Mouse (Mus musculus) lung, postnatal 0 days (tissue): ENCODE measurements around the gene Angptl1. TPM values are rescaled to one million over a fixed set of nuclear protein-coding genes. Genes with fewer than 3 reads are reported as not detected.

Source experiments
- ATAC-seq: fragments of 200-750 bp; cut with Nextera tagmentation; 2 replicates; pipeline ENCODE4 v1.8.0; 2017; ENCODE audit warnings: moderate library complexity
- DNase-seq: peaks from one replicate; pipeline ENCODE4 v3.0.0-alpha.2; 2016; ENCODE audit warnings: low spot score
- H3K27ac ChIP-seq: fragments of 300-500 bp; sonication (generic); 2 replicates; pipeline ENCODE4 v1.5.1; 2014; ENCODE audit warnings: antibody characterized with exemption, mild to moderate bottlenecking, low read length, mixed read lengths
- H3K27me3 ChIP-seq: fragments of 300-500 bp; sonication (generic); replicated peaks from 2 replicates; pipeline ENCODE4 v1.6.1; 2014; ENCODE audit warnings: low read length, mixed read lengths; ENCODE audit not compliant: insufficient read depth
- H3K36me3 ChIP-seq: fragments of 300-500 bp; sonication (generic); 2 replicates; pipeline ENCODE4 v1.6.1; 2014; ENCODE audit warnings: low read length, mixed read lengths; ENCODE audit not compliant: insufficient read depth
- H3K4me1 ChIP-seq: fragments of 300-500 bp; sonication (generic); 2 replicates; pipeline ENCODE4 v1.6.1; 2014; ENCODE audit warnings: antibody characterized with exemption, low read depth, low read length, mixed read lengths; ENCODE audit not compliant: insufficient read depth
- H3K4me2 ChIP-seq: fragments of 300-500 bp; sonication (generic); replicated peaks from 2 replicates; pipeline ENCODE4 v1.6.1; 2014; ENCODE audit warnings: low read depth, mild to moderate bottlenecking, low read length, moderate library complexity, mixed read lengths
- H3K4me3 ChIP-seq: fragments of 300-500 bp; sonication (generic); 2 replicates; pipeline ENCODE4 v1.5.1; 2014; ENCODE audit warnings: low read depth, low read length
- H3K9ac ChIP-seq: fragments of 300-500 bp; sonication (generic); replicated peaks from 2 replicates; pipeline ENCODE4 v1.6.1; 2014; ENCODE audit warnings: low read depth, mild to moderate bottlenecking
- H3K9me3 ChIP-seq: fragments of 300-500 bp; sonication (generic); 2 replicates; pipeline ENCODE4 v1.6.1; 2016; ENCODE audit warnings: low read length, mixed read lengths
- CTCF ChIP-seq: IDR thresholded peaks from 2 replicates; pipeline ENCODE4 v1.5.1; 2016; ENCODE audit warnings: antibody characterized with exemption, mild to moderate bottlenecking
- EP300 ChIP-seq: IDR thresholded peaks from 2 replicates; pipeline ENCODE4 v1.6.1; 2016; ENCODE audit warnings: antibody characterized with exemption, mild to moderate bottlenecking, control low read depth
- WGBS: fragments of 180-500 bp; shearing (Covaris S2); extraction: QIAGEN DNeasy Blood & Tissue Kit; methylation state at CpG from one replicate; pipeline ENCODE4 v1.1.7; 2014; 5-methylcytosine and 5-hydroxymethylcytosine counted together
- polyA plus RNA-seq: library from polyadenylated mRNA; unstranded; fragments of >200 nt; fragmentation: Nextera tagmentation; extraction: Ambion mirVana; gene quantifications from 2 replicates; pipeline ENCODE4 v1.2.1, GENCODE M21; 2015

Angptl1 gene
- polyA plus RNA-seq, 1 experiment from 2014 or later: 0.85 TPM

DNA sequence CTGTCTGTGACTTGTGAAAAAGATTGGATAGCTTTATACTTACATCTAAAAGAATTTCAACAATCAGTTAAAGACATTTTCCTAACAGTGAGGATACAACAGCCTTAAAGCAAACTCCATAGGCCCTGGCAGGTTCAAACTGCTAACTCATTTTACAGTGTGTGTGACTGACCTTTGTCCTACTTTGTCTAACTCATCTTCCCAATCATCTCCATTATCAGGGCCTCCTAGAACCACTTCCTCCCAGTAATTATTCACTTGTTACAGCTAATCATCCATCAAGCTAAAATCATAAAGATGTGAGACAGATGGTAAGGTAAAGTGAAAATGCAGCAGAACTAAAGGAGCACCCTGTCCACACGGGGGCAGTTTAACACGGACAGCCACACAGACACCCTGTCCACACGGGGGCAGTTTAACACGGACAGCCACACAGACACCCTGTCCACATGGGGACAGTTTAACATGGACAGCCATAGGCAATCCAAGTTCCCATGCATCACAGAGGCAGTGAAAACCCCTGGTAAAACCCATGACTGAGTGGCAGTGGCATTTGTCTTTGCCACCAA is 23.2 kb downstream of the Angptl1 start:
- Histone ChIP-seq H3K27ac (no peak overlapping the region), H3K4me1 (peaks cover 8% of the 10 kb centered on the region; the same call in 1 of the 2 replicates), H3K4me3 (no peak overlapping the region), H3K36me3 (no peaks in the 10 kb centered on the region), H3K9me3 (no peaks in the 10 kb centered on the region), H3K4me2 (no peak overlapping the region), H3K9ac (no peak overlapping the region), H3K27me3 (no peaks in the 10 kb centered on the region)
- peak; percentile 81 for TF ChIP-seq CTCF
- TF ChIP-seq EP300: no peak
- ATAC-seq (peak; percentile 46; the same call in 1 of the 2 replicates), DNase-seq (no peak)
- WGBS: 26% methylated on average over 4 of the region's 4 CpGs

DNA sequence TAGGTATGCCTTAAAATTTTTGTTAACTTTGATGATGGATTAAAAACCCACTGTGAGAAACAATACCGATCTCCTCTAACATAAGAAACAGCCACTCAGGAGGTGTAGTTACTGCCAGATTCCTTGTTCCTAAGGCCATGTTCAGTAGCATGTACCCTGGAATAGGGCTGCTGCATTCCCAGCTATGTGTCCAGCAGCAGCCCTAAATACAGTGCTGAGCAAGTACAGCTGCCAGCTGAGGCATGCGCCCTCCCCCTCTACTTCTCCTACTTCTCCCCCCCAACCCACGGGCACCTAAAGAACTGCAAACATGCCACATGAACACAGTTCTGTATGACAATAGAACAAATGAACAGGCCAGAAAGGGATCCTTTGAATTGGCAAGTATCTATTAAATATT is 25.4 kb downstream of the Angptl1 start:
- TF ChIP-seq EP300: no peak
- TF ChIP-seq CTCF: no peak
- H3K9me3 ChIP-seq: no peaks in the 10 kb centered on the region
- H3K4me3 ChIP-seq: no peak overlapping the region
- ATAC-seq: no peak
- 57% methylated on average over 3 of the region's 3 CpGs for WGBS
- H3K4me1 ChIP-seq: peaks cover 8% of the 10 kb centered on the region; the same call in 1 of the 2 replicates
- DNase-seq: no peak
- H3K27me3 ChIP-seq: no peaks in the 10 kb centered on the region
- no peaks in the 10 kb centered on the region for H3K36me3 ChIP-seq
- no peak overlapping the region for H3K4me2 ChIP-seq
- H3K27ac ChIP-seq: no peak overlapping the region
- H3K9ac ChIP-seq: no peak overlapping the region

DNA sequence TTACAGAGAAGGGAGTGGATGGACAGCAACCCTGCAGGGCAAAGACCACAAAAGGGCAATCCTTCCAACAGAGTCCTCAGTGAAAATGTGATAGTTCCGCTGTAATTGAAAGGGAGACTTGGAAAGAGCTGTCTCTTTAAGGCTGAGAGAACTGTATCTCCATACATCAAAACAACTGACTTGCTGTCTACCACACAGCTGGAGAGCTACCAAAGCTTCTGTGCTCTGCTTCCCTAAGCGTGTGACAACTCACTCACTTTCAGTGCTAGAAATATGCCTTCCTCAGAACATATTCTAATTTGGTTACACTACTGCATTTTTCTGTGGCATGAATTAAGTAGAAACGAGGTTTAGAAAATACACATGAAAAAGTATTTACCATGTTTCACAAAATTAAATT is 25.9 kb downstream of the Angptl1 start:
- DNase-seq (peak; percentile 66), ATAC-seq (no peak)

DNA sequence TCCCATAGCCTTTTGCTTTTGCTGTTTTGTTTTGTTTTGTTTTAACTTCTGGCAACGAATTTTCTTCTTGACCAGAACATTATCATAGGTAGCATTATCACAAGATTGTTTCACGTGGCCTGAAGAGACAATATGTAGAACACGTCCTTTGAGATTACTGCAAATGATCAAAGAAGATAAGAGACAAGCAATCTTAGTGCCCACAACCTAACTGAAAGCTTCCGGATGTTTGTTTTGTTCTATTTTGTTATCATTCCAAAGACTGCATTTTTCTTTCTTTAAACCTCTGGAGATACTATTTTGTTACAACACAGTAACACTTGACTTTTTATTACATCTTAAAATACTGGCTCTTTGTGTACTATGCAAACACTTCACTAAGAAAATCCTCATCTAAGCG is 31.7 kb downstream of the Angptl1 start:
- TF ChIP-seq EP300 (no peak), CTCF (no peak)
- ATAC-seq (no peak), DNase-seq (no peak)
- 61% methylated on average over 5 of the region's 5 CpGs for WGBS
- H3K36me3 ChIP-seq: no peaks in the 10 kb centered on the region
- no peak overlapping the region for H3K9ac ChIP-seq
- no peaks in the 10 kb centered on the region for H3K9me3 ChIP-seq
- H3K4me3 ChIP-seq: no peak overlapping the region
- H3K4me1 ChIP-seq: no peaks in the 10 kb centered on the region
- H3K4me2 ChIP-seq: no peak overlapping the region
- H3K27me3 ChIP-seq: no peaks in the 10 kb centered on the region
- H3K27ac ChIP-seq: no peak overlapping the region

More for the DNA sequence above, 25.9 kb downstream of the Angptl1 start:
- Histone ChIP-seq H3K27me3 (no peaks in the 10 kb centered on the region), H3K36me3 (no peaks in the 10 kb centered on the region), H3K9me3 (no peaks in the 10 kb centered on the region), H3K9ac (no peak overlapping the region), H3K4me3 (no peak overlapping the region), H3K4me2 (no peak overlapping the region), H3K4me1 (peaks cover 8% of the 10 kb centered on the region; the same call in 1 of the 2 replicates), H3K27ac (no peak overlapping the region)
- 50% methylated on average over 3 of the region's 3 CpGs for WGBS
- no peak for TF ChIP-seq EP300
- TF ChIP-seq CTCF: no peak

DNA sequence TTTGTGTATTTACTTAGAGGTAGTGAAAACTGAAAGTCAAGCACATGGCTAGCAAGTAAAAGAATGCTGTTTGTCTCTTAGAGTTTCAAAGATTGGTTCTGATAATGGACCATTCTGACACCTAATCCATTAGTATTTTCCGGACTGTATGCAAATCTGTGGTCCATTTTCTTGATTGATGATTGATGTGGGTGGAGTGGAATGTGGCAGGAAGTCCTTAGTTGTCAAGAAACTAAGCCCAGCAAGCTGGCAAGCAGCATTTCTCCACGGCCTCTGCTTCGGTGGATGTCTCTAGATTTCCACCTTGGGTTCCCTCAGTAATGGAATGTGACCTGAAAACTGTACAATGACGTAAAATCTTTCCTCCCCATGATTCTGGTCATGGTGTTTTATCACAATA is 32.3 kb downstream of the Angptl1 start:
- Histone ChIP-seq H3K4me1 (no peaks in the 10 kb centered on the region), H3K9me3 (no peaks in the 10 kb centered on the region), H3K9ac (no peak overlapping the region), H3K36me3 (no peaks in the 10 kb centered on the region), H3K4me2 (no peak overlapping the region), H3K27me3 (no peaks in the 10 kb centered on the region), H3K27ac (no peak overlapping the region), H3K4me3 (no peak overlapping the region)
- TF ChIP-seq EP300: no peak
- TF ChIP-seq CTCF: no peak
- DNase-seq (no peak), ATAC-seq (no peak)
- WGBS: 49% methylated on average over 4 of the region's 4 CpGs

DNA sequence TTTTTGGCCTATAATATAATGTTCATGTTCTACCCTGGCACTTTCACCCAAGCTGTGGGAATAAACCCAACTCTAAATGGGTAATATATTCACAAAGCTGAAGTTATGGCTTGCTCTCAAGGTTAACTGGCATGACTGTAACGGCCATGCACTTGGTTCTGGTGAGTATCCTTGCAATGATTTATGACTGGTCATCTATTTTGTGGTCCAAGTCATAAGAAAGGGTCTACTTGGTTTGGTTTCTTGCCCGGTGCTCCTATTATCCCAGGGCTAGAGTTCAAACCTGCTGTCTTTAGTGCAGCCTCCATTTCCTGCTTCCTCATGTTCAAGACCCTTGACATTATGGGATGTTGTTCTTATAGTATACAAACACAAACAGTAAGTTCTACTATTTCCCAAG is 46.4 kb downstream of the Angptl1 start:
- Histone ChIP-seq H3K27me3 (no peaks in the 10 kb centered on the region), H3K36me3 (0 out of 2 replicates have a peak, but pooled peaks cover 6% of the 10 kb centered on the region), H3K9ac (no peak overlapping the region), H3K4me3 (no peak overlapping the region), H3K27ac (no peak overlapping the region), H3K9me3 (no peaks in the 10 kb centered on the region), H3K4me1 (no peaks in the 10 kb centered on the region), H3K4me2 (no peak overlapping the region)
- DNase-seq: no peak
- TF ChIP-seq EP300 (no peak), CTCF (no peak)
- WGBS: 81% methylated on average over 2 of the region's 2 CpGs
- ATAC-seq: no peak

DNA sequence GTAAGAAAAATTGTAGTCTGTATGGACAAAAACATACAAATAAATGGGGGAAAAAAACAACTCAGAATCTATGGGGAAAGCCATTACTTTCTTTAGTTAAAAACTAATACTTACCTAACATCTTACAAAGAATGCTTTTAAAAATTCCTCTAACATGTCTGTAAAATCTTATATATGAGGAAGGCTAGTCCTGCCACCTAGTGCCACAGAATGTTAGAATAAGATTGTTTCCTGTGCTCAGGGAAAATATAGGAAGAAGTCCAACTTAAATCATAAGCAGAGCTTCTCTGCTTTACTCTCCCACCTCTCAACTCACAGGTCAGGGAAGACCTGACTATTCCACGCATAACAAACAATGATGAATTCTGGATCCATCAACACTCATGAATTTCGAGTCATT is 47.5 kb downstream of the Angptl1 start:
- H3K4me3 ChIP-seq: no peak overlapping the region
- no peaks in the 10 kb centered on the region for H3K27me3 ChIP-seq
- H3K27ac ChIP-seq: no peak overlapping the region
- no peak for ATAC-seq
- no peak overlapping the region for H3K4me2 ChIP-seq
- no peak for DNase-seq
- H3K4me1 ChIP-seq: no peaks in the 10 kb centered on the region
- H3K9ac ChIP-seq: no peak overlapping the region
- no peaks in the 10 kb centered on the region for H3K9me3 ChIP-seq
- WGBS: 85% methylated on average over 2 of the region's 2 CpGs
- peak; percentile 20; the same call in 1 of the 2 replicates for TF ChIP-seq CTCF
- TF ChIP-seq EP300: no peak
- 0 out of 2 replicates have a peak, but pooled peaks cover 6% of the 10 kb centered on the region for H3K36me3 ChIP-seq
